Mouse (Mus musculus) pancreas, adult 10 weeks (tissue): ENCODE results near the gene Btbd35f17. TPM values are rescaled to one million over a fixed set of nuclear protein-coding genes. Genes with fewer than 3 reads are reported as not detected.

Source experiments
- polyA plus RNA-seq: library from polyadenylated mRNA; stranded (reverse); fragments of 350-450 nt; fragmentation: Illumina TruSeq; extraction: RNeasy Lipid Tissue Mini Kit (QIAGEN cat#74804); gene quantifications from one replicate; pipeline ENCODE4 v1.2.3, GENCODE M21; 2015; ENCODE audit warnings: low read depth, low replicate concordance; ENCODE audit not compliant: insufficient read depth

Btbd35f17 gene
- polyA plus RNA-seq: not detected

DNA sequence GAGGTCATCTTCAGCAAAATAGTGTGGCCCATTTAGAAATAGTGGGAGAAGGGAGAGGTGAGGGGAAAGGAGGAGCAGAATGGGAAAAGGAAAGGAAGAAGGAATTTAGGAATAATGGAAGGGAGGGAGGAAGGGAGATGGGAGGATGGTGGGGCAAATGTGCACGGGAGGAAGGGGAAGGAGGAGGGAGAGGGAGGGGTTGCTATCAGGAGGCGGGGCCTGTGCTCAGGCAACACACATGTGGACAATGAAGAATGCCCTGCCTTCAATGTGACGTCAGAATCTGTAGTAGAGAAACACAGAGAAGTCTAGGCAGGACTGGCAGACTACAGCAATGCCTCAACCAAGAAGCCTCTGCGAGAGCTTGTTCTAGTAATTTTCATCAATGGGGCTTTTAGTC, at the start of gene Btbd35f17:
Btbd35f17 (plus strand) TSS at position 301 of the 400 bp plus-strand sequence.

Other genes with a start within 250 kb of the Btbd35f17 start
- gene Btbd35f28, start 174.1 kb upstream of the Btbd35f17 start, polyA plus RNA-seq: not detected
- gene Btbd35f20, start 79.4 kb upstream of the Btbd35f17 start, polyA plus RNA-seq: not detected